Mouse (Mus musculus): Measurements from ENCODE around the gene Efl1. TPM values are rescaled to one million over a fixed set of nuclear protein-coding genes. Genes with fewer than 3 reads are reported as not detected.

The Efl1 gene
- 20.1 TPM for polyA plus RNA-seq (2014; fragmentation: Illumina TruSeq; extraction: RNeasy Lipid Tissue Mini Kit (QIAGEN cat#74804); ENCODE audit: low read depth, low replicate concordance)

GRCm38 (mm10) chr7:82648353-82649080 lies at the start of gene Efl1, which contains the start of gene Saxo2:
Efl1 (plus strand) TSS chr7:82648614.
Saxo2 (minus strand) TSS chr7:82648528.

Other genes with a start within 250 kb of the Efl1 start
- gene Saxo2, start 86 bp upstream of the Efl1 start, polyA plus RNA-seq (2014; fragmentation: Illumina TruSeq; extraction: RNeasy Lipid Tissue Mini Kit (QIAGEN cat#74804); ENCODE audit: low read depth, low replicate concordance) = 6.2 TPM
- 2.3 TPM for gene Mex3b, start 218.7 kb downstream of the Efl1 start, polyA plus RNA-seq (2014; fragmentation: Illumina TruSeq; extraction: RNeasy Lipid Tissue Mini Kit (QIAGEN cat#74804); ENCODE audit: low read depth, low replicate concordance)